Mouse (Mus musculus) kidney, embryonic 14.5 days (tissue): ENCODE data around the gene Sell. TPM values are rescaled to one million over a fixed set of nuclear protein-coding genes. Genes with fewer than 3 reads are reported as not detected.
A peak's percentile ranks its signal among the peaks of the same experiment; 100 is the strongest.
"Not testable (repeated sequence)": the region's sequence is repeated elsewhere in the genome, so short reads cannot be mapped to it uniquely, and the experiment has no call there.

Experiments
- ATAC-seq: fragments of 200-750 bp; cut with Nextera tagmentation; 2 replicates; pipeline ENCODE4 v1.8.0; 2017; ENCODE audit warnings: moderate number of reproducible peaks, mild to moderate bottlenecking, moderate TSS enrichment, moderate library complexity; ENCODE audit not compliant: low FRiP score, low TSS enrichment
- H3K27ac ChIP-seq: fragments of 300-500 bp; sonication (generic); 2 replicates; pipeline ENCODE4 v1.5.1; 2014; ENCODE audit warnings: low read depth, mild to moderate bottlenecking, low read length, moderate library complexity, mixed read lengths
- H3K27me3 ChIP-seq: fragments of 300-500 bp; sonication (generic); 2 replicates; pipeline ENCODE4 v1.6.1; 2014; ENCODE audit warnings: mild to moderate bottlenecking, low read length; ENCODE audit not compliant: control insufficient read depth, insufficient read depth
- H3K36me3 ChIP-seq: fragments of 300-500 bp; sonication (generic); 2 replicates; pipeline ENCODE4 v1.6.1; 2014; ENCODE audit warnings: low read length, mixed read lengths; ENCODE audit not compliant: control insufficient read depth, insufficient read depth
- H3K4me1 ChIP-seq: fragments of 300-500 bp; sonication (generic); 2 replicates; pipeline ENCODE4 v1.6.1; 2014; ENCODE audit warnings: low read length, mixed read lengths; ENCODE audit not compliant: control insufficient read depth, insufficient read depth
- H3K4me2 ChIP-seq: fragments of 300-500 bp; sonication (generic); replicated peaks from 2 replicates; pipeline ENCODE4 v1.6.1; 2014; ENCODE audit warnings: low read depth, mild to moderate bottlenecking, low read length
- H3K4me3 ChIP-seq: fragments of 300-500 bp; sonication (generic); 2 replicates; pipeline ENCODE4 v1.5.1; 2014; ENCODE audit warnings: mild to moderate bottlenecking, low read length
- H3K9ac ChIP-seq: fragments of 300-500 bp; sonication (generic); 2 replicates; pipeline ENCODE4 v1.6.1; 2014; ENCODE audit warnings: low read depth, mild to moderate bottlenecking, low read length, moderate library complexity
- H3K9me3 ChIP-seq: fragments of 300-500 bp; sonication (generic); 2 replicates; pipeline ENCODE4 v1.6.1; 2016; ENCODE audit warnings: low read length; ENCODE audit not compliant: control insufficient read depth
- WGBS: fragments of 180-500 bp; shearing (Covaris S2); extraction: QIAGEN DNeasy Blood & Tissue Kit; methylation state at CpG from one replicate; pipeline ENCODE4 v1.1.7; 2014; 5-methylcytosine and 5-hydroxymethylcytosine counted together
- polyA plus RNA-seq: library from polyadenylated mRNA; unstranded; fragments of >200 nt; fragmentation: Nextera tagmentation; extraction: Ambion mirVana; gene quantifications from 2 replicates; pipeline ENCODE4 v1.2.1, GENCODE M21; 2014

Sell gene
- 0.03 and 0.45 TPM in 2 replicates for polyA plus RNA-seq

GRCm38 (mm10) chr1:164061925-164062324 lies at the start of gene Sell:
Sell (plus strand) TSS chr1:164061982.
- no peak for ATAC-seq
- Histone ChIP-seq H3K36me3 (no peaks in the 10 kb centered on the region), H3K4me1 (no peaks in the 10 kb centered on the region), H3K27me3 (no peaks in the 10 kb centered on the region), H3K27ac (no peak within 1 kb of the TSS), H3K9ac (no peak within 1 kb of the TSS), H3K4me3 (no peak within 1 kb of the TSS), H3K9me3 (no peaks in the 10 kb centered on the region), H3K4me2 (no peak within 1 kb of the TSS)
- 81% methylated on average over 4 of the region's 4 CpGs for WGBS

- no peaks in the 10 kb centered on the region for H3K4me1 ChIP-seq
- no peaks in the 10 kb centered on the region for H3K27me3 ChIP-seq
- H3K4me2 ChIP-seq, result no peak overlapping the region
- ATAC-seq, result no peak
- no peak overlapping the region for H3K9ac ChIP-seq
- no peaks in the 10 kb centered on the region for H3K36me3 ChIP-seq
- no peak overlapping the region for H3K27ac ChIP-seq
- H3K4me3 ChIP-seq, result no peak overlapping the region
- no peaks in the 10 kb centered on the region for H3K9me3 ChIP-seq
- 69% methylated on average over 1 of the region's 1 CpGs for WGBS
Measured at GRCm38 (mm10) chr1:164014616-164015015, 47.2 kb upstream of the Sell start.

GRCm38 (mm10) chr1:164018221-164018896 lies 43.4 kb upstream of the Sell start:
- no peak overlapping the region for H3K4me3 ChIP-seq
- 76% methylated on average over 16 of the region's 16 CpGs for WGBS
- ATAC-seq, result peak; percentile 43; the same call in 1 of the 2 replicates
- no peak overlapping the region for H3K27ac ChIP-seq
- H3K9me3 ChIP-seq, result no peaks in the 10 kb centered on the region
- H3K9ac ChIP-seq, result no peak overlapping the region
- H3K4me2 ChIP-seq, result no peak overlapping the region
- H3K4me1 ChIP-seq, result no peaks in the 10 kb centered on the region
- H3K27me3 ChIP-seq, result no peaks in the 10 kb centered on the region
- no peaks in the 10 kb centered on the region for H3K36me3 ChIP-seq

GRCm38 (mm10) chr1:164019789-164020188 lies 42.0 kb upstream of the Sell start:
- no peak overlapping the region for H3K4me3 ChIP-seq
- H3K4me2 ChIP-seq, result no peak overlapping the region
- H3K9me3 ChIP-seq, result no peaks in the 10 kb centered on the region
- WGBS, result 85% methylated on average over 6 of the region's 6 CpGs
- no peaks in the 10 kb centered on the region for H3K27me3 ChIP-seq
- H3K27ac ChIP-seq, result no peak overlapping the region
- H3K4me1 ChIP-seq, result no peaks in the 10 kb centered on the region
- H3K9ac ChIP-seq, result no peak overlapping the region
- H3K36me3 ChIP-seq, result no peaks in the 10 kb centered on the region
- ATAC-seq, result no peak

- not testable (repeated sequence) for H3K4me2 ChIP-seq, H3K27me3 ChIP-seq, ATAC-seq, H3K4me1 ChIP-seq, H3K9ac ChIP-seq, H3K27ac ChIP-seq, H3K4me3 ChIP-seq, H3K36me3 ChIP-seq, H3K9me3 ChIP-seq
- 93% methylated on average over 3 of the region's 3 CpGs for WGBS
Measured at GRCm38 (mm10) chr1:164020746-164021145, 41.0 kb upstream of the Sell start.

GRCm38 (mm10) chr1:164022106-164022505 lies 39.7 kb upstream of the Sell start:
- H3K4me3 ChIP-seq, H3K36me3 ChIP-seq, H3K9ac ChIP-seq, H3K4me1 ChIP-seq, H3K27ac ChIP-seq, H3K9me3 ChIP-seq, H3K4me2 ChIP-seq, ATAC-seq, H3K27me3 ChIP-seq: not testable (repeated sequence)
- WGBS, result 73% methylated on average over 5 of the region's 5 CpGs

- no peak overlapping the region for H3K27ac ChIP-seq
- H3K4me3 ChIP-seq, result no peak overlapping the region
- no peak overlapping the region for H3K4me2 ChIP-seq
- ATAC-seq, result no peak
- no peaks in the 10 kb centered on the region for H3K4me1 ChIP-seq
- WGBS, result 90% methylated on average over 4 of the region's 4 CpGs
- H3K27me3 ChIP-seq, result no peaks in the 10 kb centered on the region
- no peak overlapping the region for H3K9ac ChIP-seq
- H3K9me3 ChIP-seq, result no peaks in the 10 kb centered on the region
- no peaks in the 10 kb centered on the region for H3K36me3 ChIP-seq
Measured at GRCm38 (mm10) chr1:164025685-164026084, 36.1 kb upstream of the Sell start.

- Histone ChIP-seq H3K9ac (no peak overlapping the region), H3K36me3 (no peaks in the 10 kb centered on the region), H3K4me3 (no peak overlapping the region), H3K27me3 (no peaks in the 10 kb centered on the region), H3K9me3 (no peaks in the 10 kb centered on the region), H3K4me2 (no peak overlapping the region), H3K27ac (no peak overlapping the region), H3K4me1 (no peaks in the 10 kb centered on the region)
- ATAC-seq, result no peak
- WGBS, result 54% methylated on average over 5 of the region's 5 CpGs
Measured at GRCm38 (mm10) chr1:164027416-164027815, 34.4 kb upstream of the Sell start.

- no peaks in the 10 kb centered on the region for H3K9me3 ChIP-seq
- H3K4me1 ChIP-seq, result no peaks in the 10 kb centered on the region
- H3K4me3 ChIP-seq, result no peak overlapping the region
- no peak overlapping the region for H3K27ac ChIP-seq
- H3K4me2 ChIP-seq, result no peak overlapping the region
- no peak overlapping the region for H3K9ac ChIP-seq
- no peak for ATAC-seq
- no peaks in the 10 kb centered on the region for H3K36me3 ChIP-seq
- 77% methylated on average over 10 of the region's 10 CpGs for WGBS
- no peaks in the 10 kb centered on the region for H3K27me3 ChIP-seq
Measured at GRCm38 (mm10) chr1:164040385-164041135, 21.2 kb upstream of the Sell start.
